Mouse (Mus musculus): ENCODE data around the gene Hebp2.
A peak's percentile ranks its signal among the peaks of the same experiment; 100 is the strongest.
"Not testable (repeated sequence)": the region's sequence is repeated elsewhere in the genome, so short reads cannot be mapped to it uniquely, and the experiment has no call there.

The Hebp2 gene

DNA sequence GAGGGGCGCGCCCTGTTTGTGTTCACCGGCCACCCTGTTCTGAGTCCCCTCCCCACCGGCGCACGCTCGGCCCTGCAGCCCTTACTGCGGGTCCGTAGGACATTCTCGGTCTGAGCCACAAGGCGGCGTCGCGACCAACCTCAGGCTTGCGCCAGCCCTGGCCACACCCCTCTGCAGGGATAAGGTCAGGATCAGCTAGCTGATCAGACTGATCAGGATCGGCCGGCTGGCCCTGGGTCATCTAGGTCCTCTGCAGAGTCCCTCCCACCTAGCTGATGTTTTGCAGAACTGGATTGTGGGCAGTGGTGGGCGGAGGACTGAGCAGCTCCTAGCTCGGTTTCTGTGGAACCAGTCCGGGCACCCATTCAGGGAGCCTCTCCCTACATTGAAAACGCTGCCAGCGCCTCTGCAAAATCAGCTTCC is at the start of gene Hebp2:
Gene Hebp2 (minus strand): TSS at position 264 of the 423 bp plus-strand sequence.
- DNase-seq (ENCODE audit: low read depth, low spot score), result peak; percentile 53

DNA sequence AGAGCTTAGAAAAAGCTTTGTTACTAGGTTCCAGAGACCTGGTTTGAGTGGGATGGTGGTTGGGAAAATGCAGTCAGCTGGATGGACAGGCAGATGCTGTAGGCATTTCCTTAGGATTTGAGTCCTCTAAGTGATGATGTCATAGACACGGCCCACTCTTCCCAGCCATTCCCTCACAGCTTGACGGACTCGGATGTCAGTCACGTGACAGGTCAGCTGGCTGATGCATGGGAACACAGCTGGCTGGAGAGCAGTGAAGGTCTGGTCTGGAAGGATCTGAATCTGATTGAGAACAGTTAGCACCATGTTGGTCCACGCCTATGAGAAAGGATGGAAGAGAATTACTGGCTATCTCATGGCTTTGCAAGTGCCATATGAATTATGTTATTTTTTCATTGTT is 43.6 kb upstream of the Hebp2 start:
- no peak for DNase-seq (ENCODE audit: low read depth, low spot score)

DNA sequence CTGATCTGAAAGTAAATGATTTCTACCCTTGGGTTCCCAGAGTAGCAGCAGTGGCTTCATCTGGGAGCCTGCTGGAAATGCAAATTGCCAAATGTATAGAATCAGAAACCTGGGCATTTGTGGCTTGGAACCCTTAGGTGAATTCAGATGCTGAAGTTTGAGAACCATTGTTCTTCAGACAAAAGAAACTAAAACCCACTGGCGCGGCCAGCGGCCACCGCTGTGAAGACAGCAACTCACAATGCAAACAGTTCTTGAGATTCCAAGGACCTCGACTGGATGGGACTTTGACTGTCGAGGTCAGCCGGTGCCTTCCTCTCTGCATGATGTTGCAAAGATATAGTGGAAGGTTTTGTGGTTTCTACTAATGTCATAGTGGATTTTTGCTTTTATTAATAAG is 38.3 kb upstream of the Hebp2 start:
- no peak for DNase-seq (ENCODE audit: low read depth, low spot score)

DNA sequence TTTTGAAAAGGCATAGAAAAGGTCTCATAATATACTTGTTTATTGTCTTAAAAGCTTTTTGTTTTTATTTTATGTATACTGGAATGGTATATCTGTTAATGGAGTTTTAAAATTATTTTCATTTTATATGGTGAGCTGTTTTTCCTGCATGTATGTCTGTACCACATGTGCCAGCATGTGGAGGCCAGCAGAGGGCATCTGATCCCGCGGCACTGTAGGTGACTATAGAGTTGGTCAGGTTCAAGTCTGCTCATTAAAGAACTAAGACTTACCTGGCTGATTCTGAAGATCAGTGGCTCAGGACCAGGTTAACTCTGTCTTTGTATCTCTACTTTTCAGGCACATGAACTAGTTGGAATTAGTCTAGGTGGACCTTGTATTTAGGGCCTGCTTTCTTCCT is 26.7 kb upstream of the Hebp2 start:
- no peak for DNase-seq (ENCODE audit: low read depth, low spot score)

DNA sequence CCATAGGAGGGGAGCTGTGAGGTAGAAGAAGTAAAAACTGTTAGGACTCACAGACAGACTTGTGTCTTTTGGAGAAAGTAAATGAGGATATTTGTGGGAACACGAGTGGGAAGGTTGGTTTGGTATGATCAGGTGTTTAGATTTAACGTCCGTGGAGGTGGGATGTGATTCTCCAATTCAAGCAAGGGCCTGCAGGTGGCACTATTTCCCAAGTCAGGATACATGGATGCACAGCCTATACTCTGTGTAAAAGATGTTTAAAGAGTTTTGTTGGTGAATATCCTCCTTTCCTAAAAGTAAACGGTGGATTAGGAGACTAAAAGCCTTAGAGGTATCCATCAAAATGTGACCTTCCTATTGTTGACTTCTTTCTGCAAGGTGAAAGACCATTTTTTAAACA is 17.1 kb upstream of the Hebp2 start:
- DNase-seq (ENCODE audit: low read depth, low spot score), result peak; percentile 19

DNA sequence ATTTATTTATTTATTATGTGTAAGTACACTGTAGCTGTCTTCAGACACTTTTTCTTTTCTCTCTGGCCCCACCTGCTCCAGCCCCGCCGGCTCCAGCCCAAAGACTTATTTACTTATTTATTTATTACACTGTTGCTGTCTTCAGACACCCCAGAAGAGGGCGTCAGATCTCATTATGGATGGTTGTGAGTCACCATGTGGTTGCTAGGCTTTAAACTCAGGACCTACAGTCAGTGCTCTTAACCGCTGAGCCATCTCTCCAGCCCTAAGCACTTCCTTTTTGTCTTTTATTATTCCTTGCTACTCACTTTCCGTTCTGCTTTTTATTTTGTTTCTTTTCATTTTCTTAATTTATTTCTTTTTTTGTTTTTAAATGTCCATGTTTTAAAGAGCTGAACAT is 15.6 kb upstream of the Hebp2 start:
- no peak for DNase-seq (ENCODE audit: low read depth, low spot score)

DNA sequence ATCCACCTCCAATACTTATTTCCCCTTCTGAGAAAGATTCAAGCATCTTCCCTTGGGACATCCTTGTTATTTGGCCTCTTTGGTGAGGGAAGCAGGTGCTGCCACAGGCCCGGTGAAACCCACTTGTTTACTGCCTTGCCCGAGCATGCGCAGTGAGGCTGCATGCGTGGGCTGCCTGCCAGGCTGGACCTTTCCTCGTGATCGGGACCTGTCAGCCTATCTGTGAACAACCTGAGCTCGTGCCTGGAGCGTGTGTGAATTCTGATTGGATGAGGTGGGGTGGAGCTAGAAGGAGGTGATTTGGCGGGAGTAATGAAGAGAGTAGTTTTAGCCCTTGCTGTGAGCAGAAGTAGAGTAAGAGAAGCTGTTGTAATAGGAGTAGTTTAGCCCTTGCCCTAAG is 13.2 kb upstream of the Hebp2 start:
- DNase-seq (ENCODE audit: low read depth, low spot score), result not testable (repeated sequence)

DNA sequence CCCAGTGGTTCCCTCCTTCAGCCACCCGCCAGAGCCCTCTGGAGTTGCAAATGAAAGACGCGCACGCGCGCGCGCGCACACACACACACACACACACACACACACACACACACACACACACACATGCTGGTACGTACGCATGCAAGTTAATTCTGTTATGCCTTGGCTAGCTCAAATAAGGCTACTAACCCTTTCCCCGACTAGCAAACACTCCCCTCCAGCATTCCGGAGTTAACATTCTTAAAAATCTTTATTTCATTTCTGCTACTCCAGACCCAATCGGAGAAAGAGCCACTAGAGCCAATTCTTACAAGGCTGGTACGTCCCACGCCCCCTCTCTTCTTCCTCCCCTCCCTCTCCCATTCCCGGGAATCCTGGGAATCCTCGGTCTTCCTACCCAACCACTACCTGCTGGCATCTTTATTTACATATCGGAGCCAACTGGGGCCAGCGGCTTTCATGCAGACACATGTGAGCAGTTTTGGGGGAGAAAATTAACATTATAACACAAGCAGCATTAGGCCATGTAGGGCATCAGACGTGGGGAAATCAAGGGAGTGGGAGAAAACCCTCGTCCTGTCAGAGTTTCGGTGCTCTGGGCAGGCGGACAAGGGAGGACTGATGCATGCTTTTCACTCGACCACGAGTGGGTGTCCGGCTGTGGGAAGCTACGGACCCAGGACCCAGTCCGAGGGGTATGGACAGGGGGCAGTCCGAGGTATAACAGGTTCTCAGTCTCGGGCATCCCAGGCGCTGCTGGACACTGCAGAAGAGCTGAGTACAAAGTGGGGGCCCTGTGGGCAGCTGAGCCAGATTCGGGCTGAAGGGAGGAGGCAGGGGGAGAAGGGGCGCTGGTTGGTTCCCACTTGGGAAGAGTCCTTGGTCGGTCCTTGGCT is 3.7 kb upstream of the Hebp2 start:
- DNase-seq (ENCODE audit: low read depth, low spot score), result peak; percentile 60

DNA sequence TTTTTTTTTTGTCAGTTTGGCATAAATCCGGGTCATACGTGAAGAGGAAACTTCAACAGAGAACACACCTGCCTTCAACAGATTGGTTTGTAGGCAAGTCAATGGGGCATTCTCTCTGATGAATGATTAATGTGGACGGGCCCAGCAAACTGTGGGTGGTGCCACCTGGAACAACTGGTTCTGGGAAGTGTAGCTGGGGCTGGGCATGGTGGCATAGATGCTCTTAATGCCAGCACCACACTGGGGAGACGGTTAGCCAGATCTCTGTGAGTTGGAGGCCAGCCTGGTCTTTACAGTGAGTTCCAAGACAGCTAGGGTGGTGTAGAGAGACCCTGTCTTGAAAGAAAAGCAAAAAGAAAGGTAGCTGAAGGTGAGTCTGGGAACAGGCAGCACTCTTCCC is 1.5 kb upstream of the Hebp2 start:
- no peak for DNase-seq (ENCODE audit: low read depth, low spot score)

DNA sequence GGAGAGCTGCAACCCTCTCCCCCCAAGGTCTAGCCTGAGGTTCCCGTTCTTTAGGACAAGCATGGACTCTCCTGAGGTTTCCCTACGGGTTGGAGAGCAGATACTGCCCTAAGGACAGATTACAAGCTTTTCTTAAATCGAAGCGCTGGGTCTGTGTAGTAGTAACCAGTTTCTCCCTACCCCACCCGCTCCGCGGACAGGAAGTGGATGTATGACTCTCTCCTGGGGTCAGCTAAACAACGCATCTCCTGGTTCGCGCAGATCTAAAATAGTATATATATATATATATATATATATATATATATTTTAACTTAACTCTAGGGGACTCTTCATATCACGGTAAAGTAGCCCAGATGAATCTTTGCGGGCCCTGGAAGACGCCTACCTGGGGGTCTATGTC is 567 bp downstream of the Hebp2 start:
- DNase-seq (ENCODE audit: low read depth, low spot score), result no peak

DNA sequence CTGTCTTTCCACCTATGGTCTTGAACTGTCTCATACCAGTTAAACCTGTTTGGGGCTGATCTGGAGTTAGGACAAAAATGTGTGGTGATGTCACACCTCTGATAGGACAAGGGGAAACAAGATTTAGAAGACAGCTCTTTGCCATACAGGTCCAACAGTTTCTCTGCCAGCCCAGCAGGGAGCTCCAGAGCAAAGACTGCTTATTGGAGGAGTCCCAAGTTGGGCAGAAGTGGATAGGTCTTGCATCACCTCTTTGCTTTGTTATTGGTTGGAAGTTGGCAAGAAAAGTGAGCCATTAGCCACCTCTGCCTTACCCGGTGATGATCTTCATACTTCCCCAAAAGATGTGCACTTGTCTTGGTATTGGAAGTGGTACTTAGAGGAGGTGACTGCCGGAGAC is 9.0 kb downstream of the Hebp2 start:
- no peak for DNase-seq (ENCODE audit: low read depth, low spot score)

DNA sequence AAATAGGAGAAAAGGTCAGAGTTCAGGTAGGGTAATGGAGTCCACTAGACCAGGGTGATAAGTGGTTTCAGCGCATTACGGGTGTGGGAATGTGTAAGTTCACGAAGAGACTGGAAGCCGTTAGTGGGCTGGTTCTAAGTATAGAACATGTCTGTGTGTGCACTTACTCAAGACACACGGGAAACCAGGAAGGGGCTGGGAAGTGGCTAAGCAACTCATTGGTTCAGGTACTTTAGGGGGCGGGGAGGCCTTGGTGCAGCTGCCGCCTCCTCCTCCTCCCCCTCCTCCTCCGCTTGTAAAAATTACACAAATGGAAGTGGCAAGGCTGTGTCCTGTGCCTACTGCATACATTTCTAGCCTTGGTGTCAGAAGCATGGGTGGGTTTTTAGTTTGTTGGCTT is 13.6 kb downstream of the Hebp2 start:
- no peak for DNase-seq (ENCODE audit: low read depth, low spot score)

DNA sequence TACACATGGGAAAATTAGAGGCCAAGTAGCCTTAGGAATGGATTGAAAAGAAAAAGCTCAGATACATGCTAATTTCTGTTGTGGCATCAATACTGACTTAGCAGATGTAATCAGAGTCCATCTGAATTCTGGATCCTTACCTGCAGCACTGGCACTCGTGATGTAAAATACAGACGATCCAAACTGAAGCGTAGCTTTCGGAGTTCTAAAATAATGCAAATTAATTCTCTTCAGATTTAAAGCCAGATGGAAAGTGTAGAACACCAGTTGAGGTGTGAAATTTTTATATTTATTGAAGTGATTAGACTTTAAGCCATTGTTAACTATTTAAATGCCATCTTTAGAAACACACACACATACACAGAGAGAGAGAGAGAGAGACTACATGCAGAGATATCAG is 15.7 kb downstream of the Hebp2 start:
- no peak for DNase-seq (ENCODE audit: low read depth, low spot score)

DNA sequence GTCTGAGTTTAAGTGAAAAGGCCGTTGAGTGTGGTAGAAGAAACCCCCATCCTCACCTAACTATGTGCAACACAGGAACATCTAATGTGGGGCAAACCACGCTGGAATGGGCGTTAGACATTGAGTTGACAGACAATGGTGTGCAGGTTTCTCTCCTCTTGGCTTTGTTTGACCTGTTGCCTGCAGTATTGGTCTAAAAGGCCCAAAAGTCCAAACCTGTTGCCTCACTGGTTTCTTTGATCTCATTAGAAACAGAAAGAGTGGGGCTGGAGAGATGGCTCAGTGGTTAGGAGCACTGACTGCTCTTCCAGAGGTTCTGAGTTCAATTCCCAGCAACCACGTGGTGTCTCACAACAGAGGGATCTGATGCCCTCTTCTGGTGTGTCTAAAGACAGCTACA is 16.7 kb downstream of the Hebp2 start:
- DNase-seq (ENCODE audit: low read depth, low spot score), result no peak

DNA sequence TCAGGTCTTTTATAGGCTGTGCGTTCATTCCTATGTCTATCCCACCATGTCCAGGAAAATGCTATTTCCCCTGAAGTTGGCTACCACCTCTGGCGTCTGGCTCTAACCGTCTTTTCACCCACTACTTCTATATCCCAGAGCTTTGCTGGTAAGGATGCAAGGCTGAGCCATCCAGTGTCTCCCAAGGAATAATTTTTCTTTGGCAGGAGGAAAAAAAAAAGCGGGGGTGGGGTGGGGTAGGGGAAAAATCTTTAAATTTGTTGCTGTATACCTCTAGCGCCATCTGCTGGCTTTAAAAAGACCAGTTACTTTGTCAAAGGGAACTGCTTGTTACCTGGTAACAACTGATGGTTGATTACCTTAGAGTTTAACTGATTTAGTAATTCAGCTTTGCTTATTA is 17.4 kb downstream of the Hebp2 start:
- DNase-seq (ENCODE audit: low read depth, low spot score), result peak; percentile 51

DNA sequence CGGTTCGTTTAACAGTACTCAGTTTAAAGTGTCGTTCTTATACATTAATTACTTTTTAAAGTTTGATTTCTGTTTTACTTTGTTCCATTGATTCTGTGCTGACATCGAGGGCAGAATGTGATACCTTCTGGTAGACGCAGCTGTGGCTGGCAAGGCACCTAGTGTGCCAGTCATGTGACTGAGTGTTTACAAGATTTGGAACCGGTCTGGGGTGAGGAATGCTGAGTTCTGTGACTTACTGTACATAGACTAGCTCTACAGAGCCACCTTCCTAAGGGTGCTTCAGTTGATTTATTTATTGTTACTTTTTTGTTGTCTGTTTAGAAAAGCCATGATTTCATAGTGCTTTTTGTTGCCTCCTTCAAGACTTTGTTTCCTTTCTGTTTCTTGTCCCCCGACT is 18.1 kb downstream of the Hebp2 start:
- DNase-seq (ENCODE audit: low read depth, low spot score), result no peak

DNA sequence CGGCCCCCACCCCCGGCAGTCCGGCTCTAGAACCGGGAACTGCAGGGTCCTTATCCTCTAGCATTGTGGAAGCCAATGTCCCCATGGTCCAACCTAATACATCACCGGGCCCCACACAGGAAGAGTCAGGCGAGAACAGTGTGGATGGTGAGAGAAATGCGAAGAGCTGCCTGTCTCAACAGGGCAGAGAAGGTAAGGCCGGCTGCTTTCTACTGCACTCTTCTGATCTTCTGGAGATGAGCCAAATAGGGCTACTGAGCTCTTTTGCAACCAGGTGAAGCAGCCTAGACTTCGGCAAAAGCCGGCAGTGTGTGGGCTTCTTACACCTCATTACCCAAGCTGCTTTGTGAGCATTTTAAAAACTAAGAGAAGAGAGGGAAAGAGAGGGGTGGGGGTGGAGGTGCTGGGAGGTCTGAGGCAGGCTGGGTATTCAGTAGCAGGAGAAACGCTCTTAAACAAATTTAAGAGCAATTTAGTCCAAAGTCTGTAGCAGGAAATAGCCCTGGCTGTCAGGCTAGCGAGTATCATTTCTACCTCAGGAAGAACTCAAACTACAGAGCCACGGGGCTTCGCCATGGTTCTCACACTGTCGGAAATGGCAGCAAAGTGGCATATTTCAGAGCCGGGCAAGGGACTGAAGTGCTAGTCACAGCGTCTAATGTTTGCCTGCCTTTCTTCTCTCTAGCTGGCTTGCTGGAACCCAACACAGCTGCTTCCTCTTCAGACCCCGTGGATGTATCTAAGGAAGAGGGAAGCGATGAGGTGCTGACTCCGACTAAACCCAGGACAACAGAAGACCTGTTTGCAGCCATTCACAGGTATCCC is 18.8 kb downstream of the Hebp2 start:
- DNase-seq (ENCODE audit: low read depth, low spot score), result peak; percentile 43

DNA sequence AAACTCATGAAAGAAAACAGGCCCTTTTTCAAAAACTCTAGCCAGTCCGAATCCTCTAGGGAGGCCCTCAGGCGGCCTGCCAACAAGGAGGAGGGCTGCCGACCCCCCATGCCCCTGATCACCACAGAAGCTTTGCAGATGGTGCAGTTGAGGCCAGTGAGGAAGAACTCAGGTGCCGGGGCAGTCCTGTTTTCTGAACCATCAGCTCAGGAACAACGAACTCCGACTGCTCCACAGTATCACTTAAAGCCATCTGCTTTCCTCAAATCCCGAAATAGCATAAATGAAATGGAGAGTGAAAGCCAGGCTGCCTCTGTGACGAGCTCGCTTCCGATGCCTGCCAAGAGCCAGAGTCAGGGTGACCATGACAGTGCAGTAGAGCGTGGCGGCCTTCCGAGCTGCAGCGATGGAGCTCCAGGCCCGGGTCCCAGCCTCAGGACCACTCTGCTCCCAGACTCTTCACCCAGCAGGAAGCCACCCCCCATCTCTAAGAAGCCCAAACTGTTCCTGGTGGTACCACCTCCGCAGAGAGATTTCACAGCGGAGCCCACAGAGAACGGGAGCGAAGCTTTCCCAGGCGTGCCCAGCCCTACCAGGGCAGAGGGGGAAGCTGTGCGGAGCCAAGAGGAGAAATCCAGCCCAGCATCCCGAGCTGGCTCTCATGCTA is 19.6 kb downstream of the Hebp2 start:
- peak; percentile 56 for DNase-seq (ENCODE audit: low read depth, low spot score)

DNA sequence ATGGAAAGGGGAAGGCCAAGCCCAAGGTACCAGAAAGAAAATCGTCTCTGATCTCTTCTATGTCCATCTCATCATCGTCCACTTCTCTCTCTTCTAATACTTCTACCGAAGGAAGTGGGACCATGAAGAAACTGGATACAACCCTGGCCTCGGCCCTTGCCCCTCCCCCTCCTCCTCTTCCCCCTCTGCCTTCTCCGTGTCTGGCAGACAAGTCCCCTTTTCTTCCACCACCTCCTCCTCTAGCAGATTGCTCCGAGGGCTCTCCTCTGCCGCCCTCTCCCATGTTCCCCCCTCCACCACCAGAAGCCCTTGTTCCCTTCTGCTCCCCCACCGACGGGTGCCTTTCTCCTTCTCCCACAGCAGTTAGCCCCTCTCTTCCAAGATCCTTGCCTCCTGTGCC is 20.1 kb downstream of the Hebp2 start:
- DNase-seq (ENCODE audit: low read depth, low spot score), result no peak

DNA sequence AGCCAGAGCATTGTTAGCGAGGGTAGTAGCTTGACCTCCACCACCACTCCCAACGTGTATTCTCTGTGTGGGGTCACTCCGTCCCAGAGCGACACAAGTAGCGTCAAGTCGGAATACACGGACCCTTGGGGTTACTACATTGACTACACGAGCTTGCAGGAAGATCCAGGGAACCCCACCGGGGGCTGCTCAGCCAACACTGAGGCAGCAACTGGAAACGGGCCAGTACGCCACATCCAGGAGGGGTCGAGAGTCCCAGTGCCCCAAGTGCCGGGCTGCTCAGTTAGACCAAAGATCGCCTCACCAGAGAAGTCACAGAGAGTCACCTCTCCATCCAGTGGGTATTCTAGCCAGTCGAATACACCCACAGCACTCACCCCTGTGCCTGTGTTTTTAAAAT is 20.6 kb downstream of the Hebp2 start:
- DNase-seq (ENCODE audit: low read depth, low spot score), result no peak

DNA sequence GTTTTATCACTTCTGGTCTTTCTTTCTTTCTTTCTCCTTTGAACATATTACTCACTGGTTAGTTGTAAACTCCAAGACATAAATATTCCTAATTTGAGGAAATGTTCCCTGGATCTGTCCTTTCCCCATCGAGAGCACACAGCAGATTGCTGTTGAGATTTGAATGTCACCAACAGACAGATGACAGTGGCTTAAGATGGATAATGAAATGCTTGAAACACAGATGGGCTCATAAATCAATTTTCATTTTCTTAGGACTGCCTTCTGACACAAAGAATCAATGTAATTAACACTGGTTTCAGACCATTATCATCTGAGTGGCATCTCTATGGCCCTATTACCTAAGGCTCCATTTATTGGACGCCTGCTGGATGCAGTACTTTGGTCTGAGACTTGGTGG is 23.3 kb downstream of the Hebp2 start:
- DNase-seq (ENCODE audit: low read depth, low spot score), result no peak

DNA sequence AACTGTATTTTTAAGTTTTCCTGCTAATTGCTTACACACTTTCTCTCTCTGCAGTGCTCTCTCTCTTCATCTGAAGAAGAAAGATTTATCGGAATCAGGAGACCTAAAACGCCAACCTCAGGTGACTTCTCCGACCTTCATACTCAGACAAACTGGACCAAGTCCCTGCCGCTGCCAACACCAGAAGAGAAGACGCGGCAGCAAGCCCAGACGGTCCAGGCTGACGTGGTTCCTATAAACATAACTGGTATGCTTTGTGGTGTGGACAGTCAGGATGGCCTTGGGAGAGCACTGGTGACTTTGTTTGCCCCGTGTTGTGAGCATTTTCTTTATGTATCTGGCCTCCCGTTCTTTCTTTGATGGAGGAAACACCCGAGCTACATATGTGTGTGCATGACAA is 34.4 kb downstream of the Hebp2 start:
- no peak for DNase-seq (ENCODE audit: low read depth, low spot score)

Data from telencephalon, adult 2 months (tissue).